Mouse (Mus musculus) erythroblast, embryonic 14.5 days (primary cell): ENCODE results near the gene Rbm46. TPM values are rescaled to one million over a fixed set of nuclear protein-coding genes. Genes with fewer than 3 reads are reported as not detected.
A peak's percentile ranks its signal among the peaks of the same experiment; 100 is the strongest.

Experiments
- H3K27me3 ChIP-seq: 2 replicates; pipeline ENCODE4 v1.6.1; 2012; ENCODE audit warnings: inconsistent platforms; ENCODE audit not compliant: control insufficient read depth
- H3K36me3 ChIP-seq: 2 replicates; pipeline ENCODE4 v1.6.1; 2012; ENCODE audit warnings: mild to moderate bottlenecking, inconsistent platforms; ENCODE audit not compliant: control insufficient read depth
- H3K4me1 ChIP-seq: 2 replicates; pipeline ENCODE4 v1.6.1; 2012; ENCODE audit warnings: inconsistent platforms; ENCODE audit not compliant: control insufficient read depth
- H3K4me3 ChIP-seq: replicated peaks from 2 replicates; pipeline ENCODE3; 2012; ENCODE audit warnings: moderate library complexity, mild to moderate bottlenecking, inconsistent platforms
- H3K9me3 ChIP-seq: 2 replicates; pipeline ENCODE4 v1.6.1; 2012; ENCODE audit warnings: low read length, inconsistent platforms, mixed read lengths; ENCODE audit not compliant: control insufficient read depth
- GATA1 ChIP-seq: IDR thresholded peaks from 2 replicates; pipeline ENCODE4 v1.6.1; 2012; ENCODE audit warnings: low read length, inconsistent platforms, mixed read lengths
- TAL1 ChIP-seq: IDR thresholded peaks from 3 replicates; pipeline ENCODE4 v1.6.1; 2012; ENCODE audit warnings: low read length, inconsistent platforms, mixed read lengths
- polyA plus RNA-seq: library from polyadenylated mRNA; stranded (reverse); fragments of >175 nt; gene quantifications from 2 replicates; pipeline ENCODE4 v1.2.3, GENCODE M21; 2012

Gene Rbm46
- polyA plus RNA-seq = not detected in 2 replicates

- H3K4me3 ChIP-seq = peak within 1 kb of the TSS; percentile 18
- peaks cover 11% of the 10 kb centered on the region for H3K9me3 ChIP-seq
- TF ChIP-seq TAL1 = no peak
- no peak for TF ChIP-seq GATA1
- H3K36me3 ChIP-seq = no peaks in the 10 kb centered on the region
- peaks cover 32% of the 10 kb centered on the region for H3K27me3 ChIP-seq
- H3K4me1 ChIP-seq = no peaks in the 10 kb centered on the region; the same call in 1 of the 2 replicates
Observed at GRCm38 (mm10) chr3:82876372-82876739, at the start of gene Rbm46. Gene Rbm46 (minus strand): TSS chr3:82876483.

GRCm38 (mm10) chr3:82915632-82916031 lies 39.3 kb upstream of the Rbm46 start:
- TF ChIP-seq GATA1 = no peak
- TF ChIP-seq TAL1 = no peak
- Histone ChIP-seq H3K9me3 (no peaks in the 10 kb centered on the region; the same call in 1 of the 2 replicates), H3K4me3 (no peak overlapping the region), H3K4me1 (no peaks in the 10 kb centered on the region), H3K27me3 (no peaks in the 10 kb centered on the region), H3K36me3 (no peaks in the 10 kb centered on the region)

GRCm38 (mm10) chr3:82908671-82909070 lies 32.4 kb upstream of the Rbm46 start:
- Histone ChIP-seq H3K9me3 (no peaks in the 10 kb centered on the region), H3K4me1 (no peaks in the 10 kb centered on the region), H3K27me3 (peaks cover 12% of the 10 kb centered on the region), H3K4me3 (no peak overlapping the region), H3K36me3 (no peaks in the 10 kb centered on the region)
- TF ChIP-seq GATA1 = no peak
- TF ChIP-seq TAL1 = no peak

DNA sequence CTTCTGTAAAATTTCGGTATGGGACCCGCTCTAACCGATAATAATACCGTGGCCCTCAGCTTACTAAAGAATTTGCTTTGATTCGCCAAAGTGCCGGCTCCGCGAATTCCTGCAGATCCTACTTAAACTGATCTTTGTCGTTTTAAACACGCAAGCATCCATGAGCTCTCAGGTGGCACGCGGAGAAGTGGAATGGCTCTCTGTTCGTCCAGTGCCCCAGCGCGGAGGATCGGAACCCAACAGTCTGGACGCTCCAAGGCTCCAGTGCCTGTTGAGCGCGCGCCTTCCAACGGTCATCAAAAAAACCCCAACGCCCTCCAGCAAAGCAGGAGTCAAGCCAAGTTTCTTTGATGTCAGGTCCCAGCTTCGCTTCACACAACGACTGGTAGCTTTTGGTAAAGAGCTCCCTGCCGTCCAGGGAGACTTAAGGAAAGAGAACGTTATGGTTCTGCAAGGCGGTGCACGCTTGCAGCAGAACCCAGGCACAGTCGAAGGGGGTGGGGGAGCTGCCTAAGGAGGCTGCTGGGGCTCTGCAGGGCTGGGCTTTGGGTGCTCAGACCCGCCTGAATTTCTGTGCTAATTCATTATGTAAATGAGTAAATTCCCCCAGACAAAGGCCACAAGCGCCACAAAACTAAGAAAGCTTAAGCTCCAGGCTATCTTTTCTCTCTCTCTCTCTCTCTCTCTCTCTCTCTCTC lies 28.1 kb upstream of the Rbm46 start:
- Histone ChIP-seq H3K36me3 (no peaks in the 10 kb centered on the region), H3K27me3 (peaks cover 20% of the 10 kb centered on the region), H3K4me1 (no peaks in the 10 kb centered on the region), H3K4me3 (no peak overlapping the region), H3K9me3 (no peaks in the 10 kb centered on the region)
- TF ChIP-seq GATA1 = no peak
- no peak for TF ChIP-seq TAL1

- peak within 1 kb of the TSS; percentile 4 for H3K4me3 ChIP-seq
- H3K27me3 ChIP-seq = peaks cover 20% of the 10 kb centered on the region
- TF ChIP-seq GATA1 (no peak), TAL1 (no peak)
- H3K36me3 ChIP-seq = no peaks in the 10 kb centered on the region
- no peaks in the 10 kb centered on the region for H3K4me1 ChIP-seq
- no peaks in the 10 kb centered on the region for H3K9me3 ChIP-seq
Observed at GRCm38 (mm10) chr3:82903613-82904205, 27.4 kb upstream of the Rbm46 start, which contains the start of gene Lrat. Gene Lrat (minus strand): TSS chr3:82903973.

GRCm38 (mm10) chr3:82902757-82903612 lies 26.7 kb upstream of the Rbm46 start:
- no peak for TF ChIP-seq TAL1
- TF ChIP-seq GATA1 = no peak
- Histone ChIP-seq H3K27me3 (peaks cover 20% of the 10 kb centered on the region), H3K4me1 (no peaks in the 10 kb centered on the region), H3K36me3 (no peaks in the 10 kb centered on the region), H3K4me3 (no peak overlapping the region), H3K9me3 (no peaks in the 10 kb centered on the region)

DNA sequence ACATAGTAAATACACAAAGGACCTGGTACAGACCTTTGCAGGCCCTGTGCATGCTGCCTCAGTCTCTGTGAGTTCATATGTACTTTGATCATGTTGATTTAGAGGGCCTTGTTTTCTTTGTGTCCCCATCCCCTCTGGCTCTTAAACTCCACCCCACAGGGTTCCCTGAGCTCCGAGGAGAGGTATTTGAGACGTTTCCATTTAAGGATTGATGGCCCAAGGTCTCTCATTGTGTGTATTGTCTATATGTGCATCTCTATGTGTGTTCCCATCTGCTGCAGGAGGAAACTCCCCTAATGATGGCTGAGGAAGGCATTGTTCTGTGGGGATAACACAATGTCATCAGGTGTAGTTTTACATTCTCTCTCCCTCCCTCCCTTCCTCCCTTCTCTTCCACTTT lies 12.6 kb upstream of the Rbm46 start:
- no peaks in the 10 kb centered on the region for H3K9me3 ChIP-seq
- no peaks in the 10 kb centered on the region for H3K36me3 ChIP-seq
- no peaks in the 10 kb centered on the region for H3K27me3 ChIP-seq
- H3K4me1 ChIP-seq = no peaks in the 10 kb centered on the region
- H3K4me3 ChIP-seq = no peak overlapping the region
- TF ChIP-seq GATA1 (no peak), TAL1 (no peak)

DNA sequence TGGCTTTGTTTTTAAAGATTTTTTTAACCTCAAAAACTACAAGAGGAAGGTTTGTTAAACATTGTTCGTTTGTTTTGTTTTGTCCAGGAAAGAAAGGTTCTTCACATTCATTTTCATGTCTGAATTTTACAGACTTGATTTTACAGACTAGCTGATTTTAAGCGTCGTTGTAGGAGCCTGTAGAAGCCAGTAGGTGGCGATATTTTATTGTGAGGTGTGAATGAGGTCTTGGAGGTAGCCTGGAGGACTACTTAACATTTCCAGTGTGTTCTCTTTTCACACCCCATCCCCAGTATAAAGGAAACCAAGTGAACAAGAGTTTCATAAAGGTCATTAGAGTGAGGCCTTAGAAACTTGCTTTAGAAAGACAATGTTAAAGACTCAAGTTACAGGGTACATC lies 975 bp upstream of the Rbm46 start:
- Histone ChIP-seq H3K9me3 (peaks cover 11% of the 10 kb centered on the region), H3K4me1 (no peaks in the 10 kb centered on the region; the same call in 1 of the 2 replicates), H3K36me3 (no peaks in the 10 kb centered on the region), H3K4me3 (no peak overlapping the region), H3K27me3 (peaks cover 32% of the 10 kb centered on the region)
- TF ChIP-seq GATA1 (no peak), TAL1 (no peak)

- Histone ChIP-seq H3K9me3 (peaks cover 11% of the 10 kb centered on the region), H3K27me3 (peaks cover 32% of the 10 kb centered on the region), H3K36me3 (no peaks in the 10 kb centered on the region), H3K4me1 (no peaks in the 10 kb centered on the region; the same call in 1 of the 2 replicates), H3K4me3 (peak overlapping the region; percentile 18)
- TF ChIP-seq GATA1 = no peak
- TF ChIP-seq TAL1 = no peak
Observed at GRCm38 (mm10) chr3:82875671-82876371, 462 bp downstream of the Rbm46 start.
